Mouse (Mus musculus): Measurements from ENCODE around the gene Zfand3. TPM values are rescaled to one million over a fixed set of nuclear protein-coding genes. Genes with fewer than 3 reads are reported as not detected.

Gene Zfand3
- polyA plus RNA-seq, 1 experiment, result 138 TPM

DNA sequence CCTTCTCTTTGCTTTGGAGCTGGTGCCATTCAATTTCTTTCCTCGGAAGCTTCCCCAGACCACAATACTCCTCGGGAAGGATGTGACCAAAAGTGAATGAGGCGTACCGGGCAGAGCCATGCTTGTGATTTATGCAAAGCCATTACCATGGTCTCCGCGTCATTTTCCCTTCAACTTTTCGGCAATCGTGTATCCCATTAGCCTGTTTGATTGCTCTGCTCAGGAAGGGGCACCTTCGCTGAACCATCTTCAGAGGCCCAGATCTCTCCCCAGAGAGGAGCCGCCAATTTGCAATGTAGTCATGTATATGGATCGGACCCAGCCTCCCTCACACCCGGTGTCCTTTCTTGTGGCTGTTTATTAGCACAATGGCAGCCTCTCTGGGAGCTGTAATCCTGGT lies 218.3 kb downstream of the Zfand3 start:
- Histone ChIP-seq H3K79me2 (ENCODE audit: control insufficient read depth, insufficient read depth) (no peaks in the 10 kb centered on the region), H3K4me2 (ENCODE audit: low read depth) (no peak overlapping the region), H3K36me3 (ENCODE audit: control insufficient read depth, insufficient read depth) (no peaks in the 10 kb centered on the region), H3K4me3 (no peak overlapping the region), H3ac (ENCODE audit: control insufficient read depth, insufficient read length) (no peak overlapping the region), H3K27me3 (ENCODE audit: control insufficient read depth, insufficient read depth, insufficient read length) (no peaks in the 10 kb centered on the region)
- no peak for TF ChIP-seq MAX (IDR thresholded peaks at IDR 0.05; ENCODE audit: low read depth)
- TF ChIP-seq USF1 (IDR thresholded peaks at IDR 0.05; ENCODE audit: low read depth), result no peak
- TF ChIP-seq POLR2AphosphoS2 (IDR thresholded peaks at IDR 0.05; ENCODE audit: insufficient read length, low read depth), result no peak
- TF ChIP-seq E2F4 (IDR thresholded peaks at IDR 0.05; ENCODE audit: insufficient read depth), result no peak
- no peak for TF ChIP-seq POLR2A (IDR thresholded peaks at IDR 0.05; ENCODE audit: insufficient read length, low read depth)
- TF ChIP-seq TCF12 (IDR thresholded peaks at IDR 0.05; ENCODE audit: insufficient read depth, poor library complexity, severe bottlenecking), result no peak
- TF ChIP-seq TCF3 (IDR thresholded peaks at IDR 0.05; ENCODE audit: insufficient read length, low read depth), result no peak
- no peak for TF ChIP-seq MYOG (IDR thresholded peaks at IDR 0.05; ENCODE audit: control insufficient read depth in 1 of 3, insufficient read depth in 1 of 3, insufficient read length in 2 of 3, low read depth in 2 of 3)
- TF ChIP-seq MYOD1 (IDR thresholded peaks at IDR 0.05; ENCODE audit: control insufficient read depth in 1 of 3, insufficient read length in 2 of 3, low read depth in 2 of 3), result no peak
- TF ChIP-seq SRF (IDR thresholded peaks at IDR 0.05; ENCODE audit: control insufficient read depth, insufficient read length, low read depth), result no peak
- no peak for TF ChIP-seq CEBPB (IDR thresholded peaks at IDR 0.05; ENCODE audit: insufficient read depth, poor library complexity, severe bottlenecking)
- no peak for TF ChIP-seq REST (IDR thresholded peaks at IDR 0.05; ENCODE audit: insufficient read depth, insufficient read length)

DNA sequence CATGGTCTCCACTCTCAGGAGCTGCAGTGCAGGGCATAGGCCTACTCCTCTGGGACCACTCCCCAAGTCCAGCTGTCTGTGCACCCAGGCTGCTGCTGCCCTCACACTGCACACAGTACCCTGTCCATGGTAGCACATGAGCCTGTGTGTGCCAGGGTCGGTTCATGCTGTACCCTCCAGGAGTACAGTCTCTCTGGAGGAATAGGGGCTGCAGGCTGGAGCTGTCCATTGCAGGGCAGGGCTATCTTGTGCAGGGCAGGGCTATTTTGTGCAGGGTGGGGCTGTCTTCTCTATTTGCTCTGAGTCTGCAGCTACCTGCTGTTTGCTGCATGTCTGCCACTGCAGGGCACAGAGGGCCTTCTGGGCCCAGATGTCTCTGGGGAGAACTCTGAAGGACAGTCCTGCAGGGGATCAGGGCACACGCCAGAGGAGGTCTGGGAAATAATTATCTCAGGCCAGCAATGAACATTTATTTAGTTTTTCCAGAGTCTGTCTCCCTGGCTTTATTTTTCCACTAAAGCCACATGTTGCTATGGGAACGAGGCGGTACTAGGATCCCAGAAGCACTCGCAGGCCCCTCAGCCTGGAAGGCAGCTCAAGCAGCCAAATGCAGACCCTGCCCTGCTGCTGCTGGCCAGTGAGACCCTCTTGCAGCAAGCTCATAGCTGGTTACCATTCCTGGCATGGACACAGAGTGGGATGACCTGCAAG lies 220.7 kb downstream of the Zfand3 start:
- Histone ChIP-seq H3K79me2 (ENCODE audit: control insufficient read depth, insufficient read depth) (no peaks in the 10 kb centered on the region), H3K27me3 (ENCODE audit: control insufficient read depth, insufficient read depth, insufficient read length) (no peaks in the 10 kb centered on the region), H3K36me3 (ENCODE audit: control insufficient read depth, insufficient read depth) (no peaks in the 10 kb centered on the region)

DNA sequence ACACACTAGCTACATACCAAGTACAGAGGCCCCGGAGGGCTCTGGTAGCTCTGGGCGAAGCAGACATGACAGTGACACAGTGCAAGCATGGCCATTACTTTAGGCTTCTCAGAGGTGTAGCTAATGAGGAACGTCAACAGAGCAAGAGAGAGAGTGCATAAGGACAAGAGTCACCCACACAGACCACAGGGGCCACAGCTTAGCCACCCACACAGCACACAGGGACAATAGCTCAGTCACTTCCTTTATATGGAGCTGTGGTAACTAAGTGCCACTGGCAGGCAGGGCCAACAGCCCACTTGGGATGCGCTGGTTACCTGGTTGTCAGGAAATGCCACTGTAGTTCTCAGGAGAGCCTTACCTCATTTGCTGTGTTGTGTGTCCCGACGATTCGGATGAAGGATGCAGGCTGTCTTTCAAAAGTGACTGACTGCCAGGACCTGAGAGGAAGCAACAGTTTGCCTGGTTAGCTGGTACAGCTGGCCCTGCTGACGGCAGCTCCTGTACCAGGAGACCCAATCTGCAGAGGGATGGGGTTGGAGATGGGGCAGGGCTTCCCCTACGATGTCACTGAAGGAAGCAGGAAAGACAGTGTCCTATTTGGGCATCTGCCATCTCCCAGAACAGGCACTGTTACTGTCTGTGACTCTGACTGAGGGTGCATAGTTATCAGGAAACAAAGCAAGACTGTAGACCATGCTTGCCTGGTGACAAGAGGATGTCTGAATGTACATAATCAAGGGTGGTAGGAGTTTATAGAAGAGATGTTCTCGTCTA lies 224.1 kb downstream of the Zfand3 start:
- no peaks in the 10 kb centered on the region for H3K79me2 ChIP-seq (ENCODE audit: control insufficient read depth, insufficient read depth)
- no peak overlapping the region for H3K4me2 ChIP-seq (ENCODE audit: low read depth)
- H3ac ChIP-seq (ENCODE audit: control insufficient read depth, insufficient read length), result no peak overlapping the region
- H3K27me3 ChIP-seq (ENCODE audit: control insufficient read depth, insufficient read depth, insufficient read length), result no peaks in the 10 kb centered on the region
- H3K36me3 ChIP-seq (ENCODE audit: control insufficient read depth, insufficient read depth), result no peaks in the 10 kb centered on the region
- TF ChIP-seq SRF (IDR thresholded peaks at IDR 0.05; ENCODE audit: control insufficient read depth, insufficient read length, low read depth) (no peak), MYOG (IDR thresholded peaks at IDR 0.05; ENCODE audit: control insufficient read depth in 1 of 3, insufficient read depth in 1 of 3, insufficient read length in 2 of 3, low read depth in 2 of 3) (no peak), CEBPB (IDR thresholded peaks at IDR 0.05; ENCODE audit: insufficient read depth, poor library complexity, severe bottlenecking) (no peak), TCF3 (IDR thresholded peaks at IDR 0.05; ENCODE audit: insufficient read length, low read depth) (no peak), USF1 (IDR thresholded peaks at IDR 0.05; ENCODE audit: low read depth) (no peak), TCF12 (IDR thresholded peaks at IDR 0.05; ENCODE audit: insufficient read depth, poor library complexity, severe bottlenecking) (no peak), MAX (IDR thresholded peaks at IDR 0.05; ENCODE audit: low read depth) (no peak), POLR2A (IDR thresholded peaks at IDR 0.05; ENCODE audit: insufficient read length, low read depth) (no peak), POLR2AphosphoS2 (IDR thresholded peaks at IDR 0.05; ENCODE audit: insufficient read length, low read depth) (no peak), MYOD1 (IDR thresholded peaks at IDR 0.05; ENCODE audit: control insufficient read depth in 1 of 3, insufficient read length in 2 of 3, low read depth in 2 of 3) (no peak), REST (IDR thresholded peaks at IDR 0.05; ENCODE audit: insufficient read depth, insufficient read length) (no peak), E2F4 (IDR thresholded peaks at IDR 0.05; ENCODE audit: insufficient read depth) (no peak)
- no peak overlapping the region for H3K4me3 ChIP-seq

More for the DNA sequence above, 220.7 kb downstream of the Zfand3 start:
- Histone ChIP-seq H3K4me3 (no peak overlapping the region), H3ac (ENCODE audit: control insufficient read depth, insufficient read length) (no peak overlapping the region), H3K4me2 (ENCODE audit: low read depth) (no peak overlapping the region)
- TF ChIP-seq MYOG (IDR thresholded peaks at IDR 0.05; ENCODE audit: control insufficient read depth in 1 of 3, insufficient read depth in 1 of 3, insufficient read length in 2 of 3, low read depth in 2 of 3) (no peak), POLR2AphosphoS2 (IDR thresholded peaks at IDR 0.05; ENCODE audit: insufficient read length, low read depth) (no peak), POLR2A (IDR thresholded peaks at IDR 0.05; ENCODE audit: insufficient read length, low read depth) (no peak), TCF12 (IDR thresholded peaks at IDR 0.05; ENCODE audit: insufficient read depth, poor library complexity, severe bottlenecking) (no peak), CEBPB (IDR thresholded peaks at IDR 0.05; ENCODE audit: insufficient read depth, poor library complexity, severe bottlenecking) (no peak), REST (IDR thresholded peaks at IDR 0.05; ENCODE audit: insufficient read depth, insufficient read length) (peak; percentile 70)

DNA sequence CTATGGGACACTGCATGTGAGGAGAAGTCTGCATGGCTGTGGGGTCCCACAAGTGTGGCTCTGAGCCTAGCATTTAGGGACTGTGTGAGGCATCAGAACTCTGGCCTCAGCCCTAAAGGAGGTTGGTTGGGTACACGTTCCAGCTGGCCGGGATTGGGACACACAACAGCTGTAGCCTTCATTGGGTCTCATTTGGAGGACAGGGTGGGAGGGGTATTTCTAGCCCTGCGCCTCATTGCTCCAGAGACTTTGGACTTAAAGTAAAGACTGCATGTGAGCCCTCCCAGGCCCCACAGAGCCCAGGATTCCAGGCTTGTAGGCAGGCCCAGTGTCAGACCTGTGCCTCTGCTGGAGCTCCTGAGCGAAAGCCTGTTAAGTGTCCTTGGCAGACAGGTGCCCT lies 225.9 kb downstream of the Zfand3 start:
- H3K27me3 ChIP-seq (ENCODE audit: control insufficient read depth, insufficient read depth, insufficient read length), result no peaks in the 10 kb centered on the region
- H3K79me2 ChIP-seq (ENCODE audit: control insufficient read depth, insufficient read depth), result no peaks in the 10 kb centered on the region
- no peaks in the 10 kb centered on the region for H3K36me3 ChIP-seq (ENCODE audit: control insufficient read depth, insufficient read depth)
- H3K4me3 ChIP-seq, result no peak overlapping the region
- no peak for TF ChIP-seq REST (IDR thresholded peaks at IDR 0.05; ENCODE audit: insufficient read depth, insufficient read length)
- TF ChIP-seq USF1 (IDR thresholded peaks at IDR 0.05; ENCODE audit: low read depth), result no peak
- TF ChIP-seq E2F4 (IDR thresholded peaks at IDR 0.05; ENCODE audit: insufficient read depth), result no peak
- TF ChIP-seq POLR2A (IDR thresholded peaks at IDR 0.05; ENCODE audit: insufficient read length, low read depth), result no peak
- no peak for TF ChIP-seq CEBPB (IDR thresholded peaks at IDR 0.05; ENCODE audit: insufficient read depth, poor library complexity, severe bottlenecking)
- TF ChIP-seq POLR2AphosphoS2 (IDR thresholded peaks at IDR 0.05; ENCODE audit: insufficient read length, low read depth), result no peak
- no peak for TF ChIP-seq TCF3 (IDR thresholded peaks at IDR 0.05; ENCODE audit: insufficient read length, low read depth)
- no peak for TF ChIP-seq MYOD1 (IDR thresholded peaks at IDR 0.05; ENCODE audit: control insufficient read depth in 1 of 3, insufficient read length in 2 of 3, low read depth in 2 of 3)
- no peak for TF ChIP-seq SRF (IDR thresholded peaks at IDR 0.05; ENCODE audit: control insufficient read depth, insufficient read length, low read depth)
- no peak for TF ChIP-seq TCF12 (IDR thresholded peaks at IDR 0.05; ENCODE audit: insufficient read depth, poor library complexity, severe bottlenecking)
- no peak for TF ChIP-seq MAX (IDR thresholded peaks at IDR 0.05; ENCODE audit: low read depth)
- H3ac ChIP-seq (ENCODE audit: control insufficient read depth, insufficient read length), result no peak overlapping the region
- H3K4me2 ChIP-seq (ENCODE audit: low read depth), result no peak overlapping the region
